Mouse (Mus musculus): ENCODE data around the gene Tgfbr3.
"Not testable (repeated sequence)": the region's sequence is repeated elsewhere in the genome, so short reads cannot be mapped to it uniquely, and the experiment has no call there.

Tgfbr3 gene

GRCm38 (mm10) chr5:107243445-107243844 lies 46.0 kb downstream of the Tgfbr3 start:
- DNase-seq (ENCODE audit: low read depth, low spot score) = no peak

DNA sequence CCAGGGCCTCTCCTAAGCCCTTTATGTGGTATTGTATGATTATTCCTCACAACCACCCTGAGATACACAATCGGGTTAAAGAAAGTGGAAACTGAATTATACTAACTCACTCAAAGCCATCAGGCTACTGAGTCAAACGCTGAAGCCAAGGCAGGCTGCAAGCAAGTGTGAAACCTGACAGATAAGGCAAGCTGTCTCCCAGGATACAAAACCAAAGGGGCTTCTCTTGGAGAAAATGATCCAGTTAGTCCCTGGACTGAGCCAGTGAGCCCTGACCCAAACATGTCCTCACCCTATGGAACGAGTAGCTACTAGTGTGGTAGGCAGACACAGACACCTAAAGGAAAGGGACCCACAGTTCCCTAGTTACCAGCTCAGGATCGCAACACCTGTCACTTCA lies 46.4 kb downstream of the Tgfbr3 start:
- no peak for DNase-seq (ENCODE audit: low read depth, low spot score)

- no peak for DNase-seq (ENCODE audit: low read depth, low spot score)
Measured at GRCm38 (mm10) chr5:107240276-107240675, 49.2 kb downstream of the Tgfbr3 start.

DNA sequence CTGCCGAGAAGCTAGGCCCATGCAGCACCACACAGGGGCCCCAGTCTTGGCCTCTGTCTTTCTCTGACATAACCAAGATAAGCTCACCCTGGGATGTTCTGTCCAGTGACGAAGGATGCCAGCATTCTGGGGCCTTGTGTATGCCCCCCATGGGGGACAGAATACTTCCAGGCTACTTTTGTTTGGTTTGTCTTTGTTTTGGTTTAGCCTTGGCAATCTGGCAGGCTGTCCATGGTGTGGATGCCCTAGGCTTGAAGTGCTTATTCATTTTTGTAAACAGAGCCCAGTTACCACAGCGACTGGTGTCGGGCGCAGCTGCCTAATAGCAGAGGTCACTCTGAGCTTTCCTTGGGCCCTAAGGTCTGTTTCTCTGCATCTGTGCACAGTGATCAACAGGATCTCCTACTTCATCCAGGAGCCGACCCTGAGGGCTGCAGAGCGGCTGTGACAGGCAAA lies 51.4 kb downstream of the Tgfbr3 start:
- DNase-seq (ENCODE audit: low read depth, low spot score) = no peak

DNA sequence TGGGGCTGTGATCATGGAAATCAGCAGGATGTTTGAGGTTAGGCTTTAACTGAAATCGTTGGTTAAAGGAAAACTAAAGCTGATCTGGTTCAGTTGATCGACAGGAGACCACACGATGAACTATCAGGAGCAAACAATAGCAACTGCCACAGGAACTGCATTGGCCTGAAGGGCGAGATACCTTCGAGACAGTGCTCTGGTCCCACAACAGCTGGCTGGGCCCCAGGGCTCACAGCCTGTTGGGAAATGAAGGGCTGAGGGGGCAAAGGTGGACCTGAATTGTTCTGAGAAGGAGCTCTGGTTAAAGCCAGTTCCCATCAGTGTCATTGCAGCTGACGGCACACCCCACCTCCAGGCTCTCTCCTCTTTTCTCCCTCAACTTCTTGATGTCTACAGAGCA lies 52.5 kb downstream of the Tgfbr3 start:
- no peak for DNase-seq (ENCODE audit: low read depth, low spot score)

- no peak for DNase-seq (ENCODE audit: low read depth, low spot score)
Measured at GRCm38 (mm10) chr5:107236039-107236438, 53.4 kb downstream of the Tgfbr3 start.

- no peak for DNase-seq (ENCODE audit: low read depth, low spot score)
Measured at GRCm38 (mm10) chr5:107233366-107234354, 55.8 kb downstream of the Tgfbr3 start.

DNA sequence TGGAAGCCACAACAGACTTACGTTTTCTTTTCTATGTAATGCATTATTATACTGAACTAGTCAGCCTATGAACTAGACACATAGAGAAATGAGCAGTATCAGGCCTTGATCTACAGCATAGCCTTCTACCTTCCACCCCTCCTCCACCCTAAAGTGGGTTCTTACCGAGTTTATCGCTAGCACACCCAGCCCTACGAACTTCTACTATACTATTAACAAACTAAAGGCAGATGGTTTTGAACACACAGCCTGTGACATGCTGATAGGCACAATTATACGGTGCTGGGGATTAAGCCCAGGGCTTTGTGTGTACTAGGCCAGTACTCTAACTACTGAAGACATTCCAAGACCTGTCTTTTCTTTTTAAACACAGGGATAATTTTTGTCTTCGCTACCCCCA lies 59.2 kb downstream of the Tgfbr3 start:
- no peak for DNase-seq (ENCODE audit: low read depth, low spot score)

DNA sequence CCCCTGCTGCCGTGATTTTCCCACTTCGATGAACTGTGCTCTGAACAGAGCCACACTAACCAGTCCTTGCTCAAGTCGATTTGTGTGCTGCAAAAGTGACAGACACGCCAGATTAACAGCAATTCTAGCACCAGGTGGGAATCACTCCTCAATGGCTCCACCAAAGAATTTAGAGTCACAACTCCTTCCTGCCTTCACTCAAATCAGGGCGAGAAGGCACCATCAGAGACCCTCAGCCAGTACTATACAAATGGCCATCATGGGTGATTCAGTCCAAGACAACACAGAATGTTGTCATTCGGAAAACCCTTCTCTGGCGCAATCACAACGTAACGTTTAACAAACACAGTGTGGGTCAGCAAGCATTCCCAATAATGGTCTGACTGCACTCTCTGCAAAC lies 60.4 kb downstream of the Tgfbr3 start:
- no peak for DNase-seq (ENCODE audit: low read depth, low spot score)

DNA sequence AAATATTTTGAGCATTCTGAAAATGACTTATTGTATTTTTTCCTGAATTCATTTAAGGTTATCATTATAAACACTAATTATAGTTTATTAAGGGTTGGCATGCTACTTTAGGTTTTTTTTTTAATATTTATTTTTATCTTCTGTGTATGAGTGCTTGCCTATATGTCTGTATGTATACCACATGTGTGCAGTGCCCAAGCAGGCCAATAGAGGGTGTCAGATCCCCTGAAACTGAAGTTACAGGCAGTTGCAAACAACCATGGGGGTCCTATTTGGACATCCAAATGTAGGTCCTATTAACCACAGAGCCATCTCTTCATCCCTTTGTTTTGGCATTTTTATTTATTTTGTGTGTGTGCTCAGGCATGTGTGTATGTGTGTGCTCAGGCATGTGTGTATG lies 61.8 kb downstream of the Tgfbr3 start:
- no peak for DNase-seq (ENCODE audit: low read depth, low spot score)

DNA sequence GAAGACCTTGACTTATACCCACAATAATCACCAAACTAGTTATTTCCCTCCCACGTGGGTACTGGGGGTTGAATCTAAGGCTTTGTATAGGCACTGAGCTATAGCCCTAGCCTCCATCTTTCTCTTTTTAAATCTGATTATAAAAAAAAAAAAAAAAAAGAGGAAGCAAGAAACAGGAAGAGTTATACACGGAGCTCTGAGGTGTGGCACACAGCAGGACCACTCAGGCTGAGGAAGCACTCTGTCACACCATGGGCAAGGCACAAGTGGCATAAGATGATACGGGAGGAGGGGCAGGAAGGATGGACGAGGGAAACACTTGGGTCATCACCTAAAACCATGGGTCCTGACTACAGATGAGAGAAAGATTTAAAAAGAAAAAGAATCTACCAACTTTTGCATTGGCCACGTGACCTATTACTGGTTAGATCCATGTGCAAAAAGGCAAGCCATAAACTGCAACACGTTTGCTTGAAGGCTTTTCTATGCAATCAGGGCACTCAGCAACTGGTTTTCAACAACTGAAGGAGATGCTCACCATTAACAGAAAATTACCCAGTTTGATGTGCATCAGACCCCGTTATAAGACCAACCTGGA lies 64.5 kb downstream of the Tgfbr3 start:
- DNase-seq (ENCODE audit: low read depth, low spot score) = no peak

DNA sequence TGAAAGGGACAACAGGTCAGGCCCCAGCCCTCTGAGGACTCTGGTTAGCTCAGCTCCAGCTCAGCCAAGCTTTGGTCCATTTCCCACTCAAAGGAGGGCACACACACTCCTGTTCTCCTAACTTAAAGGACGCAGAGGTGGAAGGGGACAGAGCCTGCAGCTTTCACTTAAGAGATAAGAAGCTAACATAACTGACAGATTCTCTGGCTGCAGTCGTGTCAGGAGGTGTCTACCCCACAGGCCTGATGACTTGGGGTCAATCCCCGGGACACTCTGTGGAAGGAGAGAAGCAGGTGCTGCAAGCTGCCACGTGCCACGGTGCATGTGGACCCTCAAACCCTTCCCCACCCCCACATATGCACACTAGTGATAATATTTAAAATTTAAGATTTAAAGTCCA lies 65.3 kb downstream of the Tgfbr3 start:
- no peak for DNase-seq (ENCODE audit: low read depth, low spot score)

GRCm38 (mm10) chr5:107223483-107223882 lies 65.9 kb downstream of the Tgfbr3 start:
- not testable (repeated sequence) for DNase-seq (ENCODE audit: low read depth, low spot score)

- no peak for DNase-seq (ENCODE audit: low read depth, low spot score)
Measured at GRCm38 (mm10) chr5:107223029-107223428, 66.4 kb downstream of the Tgfbr3 start.

DNA sequence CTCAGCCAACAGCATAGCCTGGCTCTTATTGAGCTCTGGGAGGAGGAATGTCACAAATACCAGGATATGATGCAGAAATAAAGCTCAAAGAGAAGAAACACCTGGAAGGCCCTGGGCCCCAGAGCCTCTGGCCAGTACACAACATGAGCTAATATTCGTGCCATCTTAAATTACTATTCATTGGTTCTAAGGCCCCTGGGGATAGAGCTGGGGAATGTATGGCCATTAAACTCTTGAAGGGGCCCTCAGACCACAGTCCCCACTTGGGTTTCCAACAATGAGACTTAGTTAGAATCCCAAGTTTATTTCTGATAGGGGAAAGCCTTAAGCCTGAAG lies 66.8 kb downstream of the Tgfbr3 start:
- DNase-seq (ENCODE audit: low read depth, low spot score) = no peak

DNA sequence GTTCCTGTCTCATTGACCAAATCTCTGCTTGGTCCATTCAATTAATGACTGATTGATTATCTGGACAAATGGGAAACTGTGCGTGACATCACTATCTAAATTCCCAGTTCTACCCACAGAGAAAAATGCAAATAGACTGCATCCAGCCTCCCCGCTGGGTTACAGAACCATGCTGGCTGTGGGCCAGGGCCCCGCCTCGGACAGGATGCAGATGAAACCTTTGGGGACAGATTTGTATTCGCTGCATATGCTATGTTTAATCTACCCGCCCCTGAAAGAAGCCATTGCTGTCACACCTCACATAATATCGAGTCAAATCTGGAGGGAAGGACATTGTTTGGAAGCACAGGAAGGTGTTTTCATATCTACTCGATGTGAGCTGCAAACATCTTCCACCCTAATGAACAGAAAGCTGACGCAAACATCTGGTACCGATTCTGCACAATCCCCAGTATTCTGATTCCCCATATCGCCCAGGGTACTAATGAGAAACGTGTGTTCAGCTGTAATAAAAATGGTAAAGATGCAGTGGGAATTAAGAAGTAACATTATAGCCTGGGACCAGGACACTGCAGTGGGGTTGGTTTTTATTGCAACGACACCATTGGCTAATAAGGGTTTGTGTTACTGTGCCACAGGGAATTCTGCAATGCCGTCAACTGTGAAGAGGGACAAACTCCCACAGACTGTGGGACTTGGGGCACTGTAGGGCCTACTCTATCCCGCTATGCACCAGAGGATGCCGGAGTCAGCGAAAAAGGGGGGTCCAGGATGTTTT lies 67.3 kb downstream of the Tgfbr3 start:
- no peak for DNase-seq (ENCODE audit: low read depth, low spot score)

DNA sequence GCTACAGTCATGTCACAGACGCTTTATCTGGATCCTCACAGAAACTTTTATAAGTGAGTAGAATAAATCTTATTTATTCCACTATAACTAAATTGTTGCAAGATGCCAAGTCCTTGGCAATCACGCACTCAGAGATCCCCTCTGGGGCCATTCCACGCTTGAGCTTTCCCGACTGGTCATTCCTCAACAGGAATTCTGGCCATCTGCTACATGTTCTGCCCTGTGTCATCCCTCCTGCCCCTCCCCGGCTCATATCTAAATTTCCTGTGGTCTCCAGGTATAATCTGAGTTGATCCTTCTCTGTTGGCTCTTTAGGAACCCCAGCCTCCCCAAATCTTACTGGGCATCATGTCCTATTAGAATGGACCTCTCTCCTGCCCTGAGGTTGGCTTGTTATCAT lies 68.5 kb downstream of the Tgfbr3 start:
- no peak for DNase-seq (ENCODE audit: low read depth, low spot score)

DNA sequence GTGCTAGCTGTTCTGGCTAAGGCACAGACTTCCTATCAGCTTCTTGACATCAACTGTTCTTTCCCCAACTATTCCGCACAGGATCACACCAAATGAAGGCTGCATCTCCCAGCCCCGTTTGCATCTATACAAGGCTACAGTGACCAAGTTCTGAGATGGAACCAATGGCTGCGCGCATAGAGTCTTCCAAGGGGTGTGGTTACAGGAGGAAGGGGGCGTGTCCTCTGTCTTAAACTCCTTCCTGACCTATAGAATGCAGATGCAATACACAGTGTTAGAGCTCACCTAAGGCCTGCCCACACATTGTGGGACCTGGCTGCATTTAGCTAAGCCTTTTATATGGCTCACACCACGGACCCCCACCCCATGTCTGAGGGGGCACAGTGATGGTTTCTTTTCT lies 69.5 kb downstream of the Tgfbr3 start:
- DNase-seq (ENCODE audit: low read depth, low spot score) = no peak

GRCm38 (mm10) chr5:107219318-107219717 lies 70.1 kb downstream of the Tgfbr3 start:
- DNase-seq (ENCODE audit: low read depth, low spot score) = no peak

DNA sequence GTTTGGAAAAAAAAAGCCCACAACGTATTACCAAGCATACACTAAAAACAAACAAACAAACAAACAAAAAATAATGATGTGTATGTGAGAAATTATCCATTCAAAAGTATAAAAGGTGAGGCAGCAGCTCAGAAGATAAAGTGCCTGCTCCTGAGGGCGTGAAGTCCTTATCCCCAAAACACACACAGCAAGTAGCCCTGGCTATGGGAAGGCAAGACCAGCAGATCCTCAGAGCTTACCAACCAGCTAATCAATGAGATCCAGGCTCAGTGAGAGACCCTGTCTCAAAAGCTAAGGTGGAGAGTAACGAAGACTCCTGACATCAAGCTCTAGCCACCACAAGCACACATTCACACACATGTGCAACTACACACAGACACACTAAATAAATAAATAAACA lies 70.8 kb downstream of the Tgfbr3 start:
- no peak for DNase-seq (ENCODE audit: low read depth, low spot score)

- DNase-seq (ENCODE audit: low read depth, low spot score) = no peak
Measured at GRCm38 (mm10) chr5:107217139-107217538, 72.3 kb downstream of the Tgfbr3 start.

- DNase-seq (ENCODE audit: low read depth, low spot score) = no peak
Measured at GRCm38 (mm10) chr5:107213373-107214132, 75.9 kb downstream of the Tgfbr3 start.
